Mouse (Mus musculus): ENCODE measurements around the gene Ppp1r32.

The Ppp1r32 gene

GRCm38 (mm10) chr19:10459907-10460306, 22.8 kb downstream of the Ppp1r32 start:
- in situ Hi-C loops (cut with MboI, MseI) = loop anchor here (10.0 kb wide), 1 partner anchor 1225 kb away; no protein-coding TSS in a partner anchor

- in situ Hi-C loops (cut with MboI, MseI) = no loop called here
These were observed 24.6 kb downstream of the Ppp1r32 start for GRCm38 (mm10) chr19:10458096-10458495.

GRCm38 (mm10) chr19:10457484-10457800, 25.3 kb downstream of the Ppp1r32 start:
- in situ Hi-C loops (cut with MboI, MseI) = no loop called here

GRCm38 (mm10) chr19:10456752-10457483, 25.8 kb downstream of the Ppp1r32 start, which contains the start of gene Lrrc10b:
Gene Lrrc10b, minus strand, starts transcription at chr19:10457473.
- in situ Hi-C loops (cut with MboI, MseI) = no loop called here

GRCm38 (mm10) chr19:10455437-10455806, 27.3 kb downstream of the Ppp1r32 start:
- in situ Hi-C loops (cut with MboI, MseI) = no loop called here

GRCm38 (mm10) chr19:10454718-10455436, 27.9 kb downstream of the Ppp1r32 start:
- in situ Hi-C loops (cut with MboI, MseI) = no loop called here

- in situ Hi-C loops (cut with MboI, MseI) = loop anchor here (5.0 kb wide), 1 partner anchor 38 kb away; no protein-coding TSS in a partner anchor
These were observed 33.0 kb downstream of the Ppp1r32 start for GRCm38 (mm10) chr19:10449708-10450107.

- in situ Hi-C loops (cut with MboI, MseI) = loop anchor here (5.0 kb wide), 1 partner anchor 38 kb away; no protein-coding TSS in a partner anchor
These were observed 33.5 kb downstream of the Ppp1r32 start for GRCm38 (mm10) chr19:10449190-10449589.

- in situ Hi-C loops (cut with MboI, MseI) = loop anchor here (5.0 kb wide), 1 partner anchor 39 kb away; no protein-coding TSS in a partner anchor
These were observed 34.5 kb downstream of the Ppp1r32 start for GRCm38 (mm10) chr19:10448275-10448674.

GRCm38 (mm10) chr19:10444685-10445369, 37.9 kb downstream of the Ppp1r32 start:
- in situ Hi-C loops (cut with MboI, MseI) = loop anchor here (5.0 kb wide), 1 partner anchor 42 kb away; no protein-coding TSS in a partner anchor

GRCm38 (mm10) chr19:10437521-10437920, 45.2 kb downstream of the Ppp1r32 start:
- in situ Hi-C loops (cut with MboI, MseI) = no loop called here

GRCm38 (mm10) chr19:10436726-10437125, 46.0 kb downstream of the Ppp1r32 start:
- in situ Hi-C loops (cut with MboI, MseI) = no loop called here

GRCm38 (mm10) chr19:10435908-10436307, 46.8 kb downstream of the Ppp1r32 start:
- in situ Hi-C loops (cut with MboI, MseI) = no loop called here

- in situ Hi-C loops (cut with MboI, MseI) = no loop called here
These were observed 47.8 kb downstream of the Ppp1r32 start for GRCm38 (mm10) chr19:10434927-10435326.

GRCm38 (mm10) chr19:10433879-10434540, 48.7 kb downstream of the Ppp1r32 start:
- in situ Hi-C loops (cut with MboI, MseI) = no loop called here

GRCm38 (mm10) chr19:10433225-10433624, 49.5 kb downstream of the Ppp1r32 start:
- in situ Hi-C loops (cut with MboI, MseI) = no loop called here

GRCm38 (mm10) chr19:10431841-10432240, 50.9 kb downstream of the Ppp1r32 start:
- in situ Hi-C loops (cut with MboI, MseI) = no loop called here

- in situ Hi-C loops (cut with MboI, MseI) = no loop called here
These were observed 51.3 kb downstream of the Ppp1r32 start for GRCm38 (mm10) chr19:10431410-10431809.

- in situ Hi-C loops (cut with MboI, MseI) = no loop called here
These were observed 53.4 kb downstream of the Ppp1r32 start for GRCm38 (mm10) chr19:10429371-10429770.

GRCm38 (mm10) chr19:10427431-10427830, 55.3 kb downstream of the Ppp1r32 start:
- in situ Hi-C loops (cut with MboI, MseI) = no loop called here

- in situ Hi-C loops (cut with MboI, MseI) = no loop called here
These were observed 55.9 kb downstream of the Ppp1r32 start for GRCm38 (mm10) chr19:10426793-10427192.

GRCm38 (mm10) chr19:10426312-10426711, 56.4 kb downstream of the Ppp1r32 start:
- in situ Hi-C loops (cut with MboI, MseI) = no loop called here
